Mouse (Mus musculus): ENCODE data around the gene Trip4.
A peak's percentile ranks its signal among the peaks of the same experiment; 100 is the strongest.

DNA sequence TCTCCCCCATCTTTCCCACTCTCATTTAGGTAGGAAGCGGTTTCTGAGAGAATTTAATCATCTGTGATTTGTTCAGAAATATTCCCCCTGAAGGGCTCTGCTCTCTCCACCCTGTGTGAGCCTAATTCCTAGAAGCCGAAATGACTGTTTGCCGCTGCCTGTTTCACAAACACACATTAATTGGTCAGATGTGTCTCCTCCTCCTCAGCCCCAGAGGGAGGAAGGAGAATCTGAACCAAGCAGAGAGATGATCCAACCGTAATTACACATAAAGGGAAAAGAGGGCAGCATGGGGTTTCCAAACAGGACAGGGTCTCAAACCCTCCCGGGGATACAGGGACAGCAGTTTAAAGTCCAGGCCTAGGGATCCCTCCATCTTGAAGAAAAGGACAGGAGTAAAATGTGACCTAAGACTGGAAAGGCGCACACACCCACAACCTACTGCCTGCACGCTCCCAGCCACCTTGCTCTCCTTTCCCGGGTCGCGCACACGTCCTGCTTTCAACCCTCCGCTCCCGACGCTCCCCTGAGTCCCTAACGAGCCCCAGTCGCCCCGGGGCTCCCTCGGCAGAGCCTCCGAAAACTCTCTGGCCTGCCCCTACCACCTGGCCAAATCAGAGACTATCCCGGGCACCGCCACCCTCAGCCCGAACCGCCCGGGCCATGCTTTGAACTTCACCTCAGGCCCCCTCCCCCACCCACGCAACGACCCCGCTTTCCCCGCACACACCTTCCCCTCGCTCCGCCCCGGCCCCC, 81.8 kb downstream of the Trip4 start:
- peak in 1 of 2 experiments; percentile 40; a peak in 2 of 4 replicates for TF ChIP-seq POLR2A (IDR thresholded peaks at IDR 0.05; ENCODE audit: control insufficient read depth in 1 of 2, insufficient read depth in 1 of 2, low read depth in 1 of 2, low read length in 2 of 2, poor library complexity in 1 of 2)
- TF ChIP-seq EP300 (IDR thresholded peaks at IDR 0.05; ENCODE audit: low read depth in 1 of 2, low read length in 2 of 2) = 0 out of 4 replicates have a peak, but pooled peaks of 1 of the 2 experiments have one; percentile 15
- no peak for TF ChIP-seq CTCF (IDR thresholded peaks at IDR 0.05 in 2 of 3, conservative IDR thresholded peaks at IDR 0.05 in 1 of 3; ENCODE audit: control insufficient read depth in 1 of 3, insufficient read depth in 1 of 3, low read depth in 2 of 3, low read length in 3 of 3, poor library complexity in 1 of 3, severe bottlenecking in 1 of 3)
- no peak for TF ChIP-seq TBP (IDR thresholded peaks at IDR 0.05; ENCODE audit: low read depth, low read length)
- no peak for TF ChIP-seq KAT2A (conservative IDR thresholded peaks at IDR 0.05; ENCODE audit: low read depth, low read length)
- no peak for TF ChIP-seq USF1 (IDR thresholded peaks at IDR 0.05; ENCODE audit: low read depth, low read length)
- no peak; the same call in 1 of the 2 replicates for TF ChIP-seq ETS1 (IDR thresholded peaks at IDR 0.05; ENCODE audit: low read depth, low read length)
- TF ChIP-seq SMC3 (IDR thresholded peaks at IDR 0.05; ENCODE audit: low read depth, low read length) = no peak
- TF ChIP-seq JUND (IDR thresholded peaks at IDR 0.05; ENCODE audit: low read depth, low read length) = no peak
- no peak for TF ChIP-seq MYB (IDR thresholded peaks at IDR 0.05; ENCODE audit: low read depth, low read length)
- no peak for TF ChIP-seq TCF12 (IDR thresholded peaks at IDR 0.05; ENCODE audit: low read depth, low read length)
- peak; percentile 34 for TF ChIP-seq SIN3A (IDR thresholded peaks at IDR 0.05; ENCODE audit: low read length)
- no peak for TF ChIP-seq ZNF384 (IDR thresholded peaks at IDR 0.05; ENCODE audit: low read depth, low read length)
- TF ChIP-seq MAX (IDR thresholded peaks at IDR 0.05; ENCODE audit: low read length) = no peak
